Mouse (Mus musculus) ovary, adult 18-20 months (tissue): Measurements from ENCODE around the gene Tmco5b.

Experiments used
- DNase-seq: peaks from one replicate; pipeline ENCODE4 v3.0.0; 2022; ENCODE audit warnings: low spot score, mixed read lengths

Tmco5b gene

GRCm38 (mm10) chr2:113285432-113285831, at the start of gene Tmco5b:
Tmco5b (plus strand) TSS chr2:113285732.
- no peak for DNase-seq

GRCm38 (mm10) chr2:113236993-113237392, 48.5 kb upstream of the Tmco5b start:
- no peak for DNase-seq

GRCm38 (mm10) chr2:113238871-113239270, 46.7 kb upstream of the Tmco5b start:
- DNase-seq = no peak

DNA sequence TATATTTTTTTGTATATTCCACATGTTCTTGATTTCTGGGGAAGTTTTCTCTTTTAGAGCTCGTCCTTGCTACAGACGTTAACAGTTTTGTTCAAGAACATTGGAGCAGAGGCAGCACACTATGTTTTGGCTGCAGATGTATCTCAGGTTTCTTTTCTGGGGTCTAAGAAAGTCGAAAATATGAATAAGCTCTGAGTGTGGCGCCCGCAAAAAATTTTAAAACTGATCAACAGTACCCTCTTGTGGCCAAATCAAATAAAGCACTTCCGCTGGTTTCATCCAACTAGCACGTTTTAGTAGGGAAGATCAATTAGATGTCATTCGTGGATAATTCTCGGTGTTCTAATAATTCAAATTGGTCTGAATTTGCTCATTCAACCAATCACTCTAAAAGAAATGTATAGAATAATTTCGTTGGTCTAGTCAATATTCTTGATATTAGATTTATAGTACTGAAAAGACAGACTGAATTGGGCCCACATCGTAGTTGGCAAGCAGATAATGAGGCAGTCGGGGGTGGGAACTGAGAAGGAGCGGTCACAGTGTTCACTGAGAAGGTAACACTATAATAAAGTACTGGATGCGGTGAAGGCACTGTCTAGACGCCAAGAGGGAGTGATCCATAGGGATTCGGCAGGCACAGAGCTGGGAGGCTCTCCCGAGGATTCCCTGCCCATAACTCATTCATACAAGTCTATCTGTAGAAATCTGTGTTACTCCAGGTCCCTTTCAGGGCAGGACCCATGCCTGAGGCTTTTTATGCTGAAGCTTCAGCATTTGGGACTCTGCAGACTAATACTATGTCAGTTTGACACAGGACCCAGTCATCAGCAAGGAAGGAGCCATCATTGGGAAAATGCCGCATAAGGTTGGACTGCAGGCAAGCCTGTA, 17.1 kb downstream of the Tmco5b start:
- no peak for DNase-seq

- no peak for DNase-seq
Observed at GRCm38 (mm10) chr2:113303240-113303538, 17.7 kb downstream of the Tmco5b start.

DNA sequence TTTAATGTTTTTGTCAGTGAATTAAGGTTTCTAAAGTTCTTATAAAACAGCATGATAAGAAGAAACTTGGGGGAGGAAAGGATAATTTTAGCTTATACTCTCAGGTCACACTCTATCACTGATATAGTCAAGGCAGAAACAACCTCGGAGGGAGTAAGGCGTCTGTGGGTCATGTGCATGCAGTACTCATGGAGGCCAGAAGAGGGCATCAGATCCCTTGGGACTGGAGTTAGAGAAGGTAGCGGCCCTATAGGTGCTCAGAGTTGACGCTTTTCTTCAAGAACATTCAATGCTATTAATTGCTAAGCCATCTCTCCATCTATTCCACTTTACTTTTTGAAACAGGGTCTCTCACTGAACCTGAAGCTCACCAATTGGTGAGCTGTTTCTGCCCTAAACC, 19.8 kb downstream of the Tmco5b start:
- no peak for DNase-seq

DNA sequence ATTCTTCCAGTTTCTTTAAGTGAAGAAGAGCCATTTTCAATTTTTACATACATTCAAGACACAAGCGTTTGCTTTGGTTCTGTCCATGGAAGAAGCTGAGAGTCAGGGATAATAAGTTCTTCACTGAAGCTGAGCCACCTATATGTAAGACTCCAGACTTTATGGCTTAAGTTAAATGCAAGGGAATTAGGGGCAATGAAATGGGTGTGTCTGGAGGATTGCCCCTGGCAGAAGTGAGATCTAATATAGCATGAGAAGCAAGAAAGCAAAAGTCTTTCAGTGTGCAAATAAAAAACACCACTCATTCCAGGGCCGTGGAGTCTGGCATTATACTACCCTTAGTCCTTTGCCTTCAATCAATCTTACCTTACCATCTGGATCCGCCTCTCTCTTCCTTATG, 25.7 kb downstream of the Tmco5b start:
- no peak for DNase-seq

GRCm38 (mm10) chr2:113323016-113323415, 37.5 kb downstream of the Tmco5b start:
- no peak for DNase-seq

DNA sequence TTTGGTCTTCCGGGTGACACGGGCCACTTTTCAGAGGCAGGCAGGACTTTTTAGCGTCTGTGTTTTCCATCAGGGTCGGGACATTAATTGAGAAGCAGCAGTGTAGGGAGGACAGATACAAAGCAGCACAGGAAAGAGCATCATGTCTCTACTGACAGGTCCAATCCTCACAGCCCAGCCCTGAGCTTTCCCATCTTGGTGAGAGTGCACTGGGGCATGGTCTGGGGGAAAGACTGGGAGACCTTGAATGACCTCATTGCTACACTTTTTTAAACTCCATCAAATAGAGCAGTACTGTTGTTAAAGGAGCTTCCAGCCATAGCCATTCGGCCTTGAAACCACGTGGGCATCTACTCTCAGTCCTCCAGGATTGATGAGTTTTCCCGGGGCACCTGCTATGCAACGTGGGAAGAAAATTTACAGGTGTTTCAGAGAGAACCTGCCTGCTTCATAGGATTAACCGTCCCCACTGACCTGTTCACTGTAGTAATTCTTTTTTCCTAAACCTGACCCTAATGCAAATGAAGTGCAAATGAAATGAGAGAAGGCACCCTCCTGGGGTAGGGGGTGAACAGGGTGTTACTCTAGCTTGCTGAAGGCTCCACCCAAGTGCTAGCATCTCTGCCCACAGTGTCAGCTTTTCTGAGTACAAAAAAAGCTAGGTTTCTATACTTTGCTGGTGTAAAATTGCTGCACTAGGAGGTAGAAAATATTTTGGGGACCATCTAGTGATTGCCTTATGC, 48.4 kb downstream of the Tmco5b start:
- DNase-seq = no peak

DNA sequence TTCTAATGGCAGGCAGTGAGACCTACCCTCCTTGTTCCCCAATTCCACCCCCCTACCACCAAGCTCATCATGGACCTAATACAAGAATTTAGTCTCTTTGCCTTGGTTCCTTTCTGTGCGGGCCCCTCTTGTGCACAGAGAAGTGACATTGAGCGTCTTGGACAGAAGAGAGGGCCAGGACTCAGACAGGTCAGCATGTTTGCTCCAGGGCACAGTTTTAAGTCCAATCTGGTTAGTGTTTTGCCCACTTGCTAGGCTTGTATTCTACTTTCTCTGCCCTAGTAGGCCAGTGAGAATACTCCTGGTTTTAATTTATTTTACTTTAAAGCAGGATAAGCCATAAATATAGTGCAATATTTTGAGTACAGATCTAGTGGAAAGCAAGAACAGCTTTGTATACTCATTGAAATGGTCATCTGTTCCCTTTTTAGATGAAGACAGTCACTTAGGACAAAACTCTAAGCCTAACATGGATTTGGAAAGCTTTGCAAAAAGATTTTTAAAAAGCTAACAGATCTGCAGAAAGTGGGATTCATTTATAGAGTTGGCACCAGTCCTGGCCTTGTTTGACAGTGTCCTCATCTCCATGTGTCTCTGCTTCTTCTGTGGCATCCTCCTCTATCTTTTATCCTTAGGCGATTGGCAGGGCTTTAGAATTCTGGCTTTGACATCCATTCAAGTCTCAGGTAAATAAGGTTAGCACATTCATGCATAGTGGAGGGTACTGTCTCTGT, 50.2 kb downstream of the Tmco5b start:
- no peak for DNase-seq

GRCm38 (mm10) chr2:113344536-113344935, 59.0 kb downstream of the Tmco5b start:
- no peak for DNase-seq
